Mouse (Mus musculus) gastrocnemius, postnatal 4 days (tissue): ENCODE data around the gene Trp73. TPM values are rescaled to one million over a fixed set of nuclear protein-coding genes. Genes with fewer than 3 reads are reported as not detected.

Experiments
- DNase-seq, 2 experiments: peaks; one replicate each; pipeline ENCODE4 v3.0.0; 2021 to 2022; ENCODE audit warnings: low spot score in 2 of 2, mixed read lengths in 2 of 2
- total RNA-seq, 2 experiments: library from RNA; stranded (reverse); gene quantifications; 2 replicates each; pipeline ENCODE4 v1.2.3; 2021

The Trp73 gene
- total RNA-seq, 2 experiments from 2014 or later: 0.23 TPM; not detected in 1

DNA sequence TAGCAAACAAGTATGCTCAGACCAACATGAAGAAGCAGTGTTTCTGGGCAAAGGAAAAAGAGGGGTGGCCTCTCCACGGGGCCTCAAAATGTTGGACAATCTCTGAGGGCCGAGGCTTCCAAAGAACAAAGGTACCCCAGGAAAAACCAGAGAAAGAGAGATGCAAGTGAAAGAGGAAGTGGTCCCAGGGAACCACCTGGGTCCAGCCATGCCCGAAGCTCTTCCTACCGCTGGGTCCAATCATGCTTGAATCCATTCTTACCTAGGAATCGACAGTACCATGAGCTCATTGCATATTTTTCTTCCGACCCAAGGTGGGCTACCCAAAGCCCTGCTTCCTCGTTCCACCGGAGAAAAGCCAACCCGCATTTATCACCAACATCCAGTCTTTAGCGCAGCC, 36.1 kb downstream of the Trp73 start:
- DNase-seq: no peak

DNA sequence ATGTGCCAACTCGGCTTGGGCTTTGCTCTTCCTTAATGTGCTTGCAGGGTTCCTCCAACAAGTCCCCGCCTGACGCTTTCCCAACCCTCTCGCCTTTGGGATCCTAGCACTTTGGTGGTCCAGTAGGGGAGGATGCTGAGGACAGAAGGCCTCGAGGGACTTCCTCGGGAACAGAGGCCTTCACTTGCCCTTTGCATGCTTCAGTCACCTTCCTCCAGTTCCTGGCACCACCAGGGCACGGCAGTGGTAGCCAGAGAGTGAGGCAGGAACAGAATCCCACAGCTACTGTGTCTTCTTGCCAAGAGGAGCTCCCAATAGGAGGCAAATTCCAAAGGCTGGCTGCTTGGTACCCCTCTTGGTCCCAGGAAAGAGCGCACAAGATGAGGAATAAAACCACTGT, 36.6 kb downstream of the Trp73 start:
- no peak for DNase-seq

DNA sequence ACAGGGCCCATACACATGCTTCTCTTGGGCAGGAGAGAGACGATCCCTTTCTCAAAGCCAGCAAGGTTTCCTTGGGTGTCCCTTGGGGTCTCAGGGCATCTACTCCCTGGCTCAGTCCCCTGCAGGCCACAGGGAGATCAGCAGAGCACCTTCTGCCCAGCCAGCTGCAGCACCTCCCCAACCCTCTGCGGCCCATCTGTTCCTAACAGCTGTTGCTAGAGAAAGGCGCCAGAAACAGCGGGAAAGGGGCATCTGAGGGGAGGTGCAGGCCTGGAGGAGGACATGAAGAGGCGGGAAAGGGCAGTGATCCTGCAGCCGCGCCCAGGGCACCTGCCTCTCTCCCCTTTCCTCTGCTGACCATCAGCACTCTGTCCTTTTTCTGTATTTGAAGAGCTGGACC, 40.6 kb downstream of the Trp73 start:
- no peak for DNase-seq

DNA sequence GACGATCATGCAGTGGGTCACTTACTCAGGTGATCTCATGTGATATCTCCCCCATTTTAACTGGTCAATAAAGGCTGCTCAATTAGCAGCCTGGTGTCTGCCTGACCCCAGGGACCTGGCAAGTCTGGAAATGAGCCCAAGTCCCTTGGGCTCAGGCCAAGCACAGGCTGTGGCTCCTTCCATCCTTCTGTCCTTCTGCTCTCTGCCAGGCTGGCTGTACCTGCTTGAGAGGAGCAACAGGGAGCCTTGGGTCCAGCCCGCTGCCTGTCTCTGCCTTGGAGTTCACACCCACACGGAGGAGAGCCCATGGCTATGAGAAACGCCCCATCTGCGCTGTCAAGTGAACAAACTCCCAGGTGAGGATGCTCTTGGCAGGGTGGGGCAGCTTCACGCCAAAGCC, 43.9 kb downstream of the Trp73 start:
- DNase-seq: no peak

DNA sequence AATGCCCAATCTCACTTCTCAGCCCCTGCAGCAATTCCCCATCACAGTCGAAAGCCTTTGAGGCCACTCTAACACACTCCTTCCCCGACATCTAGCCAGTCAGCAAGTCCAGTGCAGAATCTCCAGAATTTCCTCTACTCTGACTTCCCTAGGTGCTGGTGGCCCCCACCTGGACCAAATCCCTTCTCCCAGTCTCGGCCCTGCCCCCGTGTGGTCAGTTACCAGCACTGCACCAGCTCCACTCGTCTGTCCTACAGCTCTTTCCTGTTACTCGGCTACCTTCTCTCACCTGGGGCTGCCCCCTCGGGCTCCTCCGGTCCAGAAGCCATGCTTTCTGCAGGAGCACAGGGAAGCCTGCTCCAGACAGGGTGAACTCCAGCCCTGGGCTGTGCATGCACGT, 46.8 kb downstream of the Trp73 start:
- no peak for DNase-seq

DNA sequence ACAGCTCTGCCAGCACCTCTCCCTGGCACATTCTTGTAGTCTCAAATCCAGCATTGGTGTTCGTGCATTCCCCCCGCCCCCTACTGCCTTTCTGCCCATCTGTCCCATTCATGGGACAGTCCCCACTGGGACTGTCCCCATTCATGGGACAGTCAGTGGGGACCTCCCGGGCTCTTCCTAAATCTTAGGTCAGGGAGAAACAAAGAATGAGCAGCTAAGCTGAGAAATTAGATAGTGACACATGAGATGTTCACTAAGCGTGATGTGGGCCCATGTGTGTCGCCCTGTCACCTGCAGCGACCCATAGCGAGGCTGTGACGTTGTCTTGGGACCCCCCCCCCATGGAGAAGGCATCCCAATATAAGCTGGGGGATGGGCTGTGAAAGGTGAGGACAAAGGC, 48.7 kb downstream of the Trp73 start:
- no peak for DNase-seq

DNA sequence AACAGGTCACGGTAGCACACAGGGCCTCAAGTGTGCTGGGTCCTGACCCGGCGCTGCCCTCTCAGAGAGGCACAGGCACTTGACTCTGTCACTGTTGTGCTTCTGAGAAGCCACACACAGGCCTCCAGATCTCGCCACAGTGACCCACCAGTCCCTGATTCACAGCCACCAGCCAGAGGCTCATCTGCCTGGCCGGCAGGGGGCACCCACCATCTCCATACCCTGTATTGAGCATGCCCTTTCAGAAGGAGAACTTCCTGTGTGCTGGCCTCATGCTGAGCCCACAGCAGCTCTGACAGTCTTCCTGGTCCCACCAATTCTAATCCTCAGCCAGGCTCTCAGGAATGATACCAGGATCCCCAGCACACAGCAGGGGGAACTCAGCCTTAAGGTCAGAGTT, 50.8 kb downstream of the Trp73 start:
- DNase-seq: no peak

DNA sequence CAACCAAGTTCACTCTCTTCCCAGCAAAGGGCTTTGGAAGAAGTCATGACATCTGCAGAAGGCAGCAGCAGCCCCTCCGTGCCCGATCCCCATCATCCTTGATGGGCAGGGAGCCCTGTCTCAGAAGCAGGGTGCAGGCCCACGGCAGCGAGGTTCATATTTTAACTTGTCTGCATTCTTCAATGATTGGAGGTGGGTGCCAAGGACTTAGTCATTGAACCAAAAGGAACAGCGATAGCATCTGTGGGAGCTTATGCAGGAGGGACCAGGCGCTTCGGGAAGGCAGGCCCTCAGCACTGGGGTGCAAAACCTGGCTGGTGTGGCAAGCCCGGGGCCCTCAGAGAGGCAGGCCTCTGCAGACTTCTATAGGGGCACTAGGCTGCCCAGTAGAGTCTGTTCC, 53.6 kb downstream of the Trp73 start:
- DNase-seq: no peak

DNA sequence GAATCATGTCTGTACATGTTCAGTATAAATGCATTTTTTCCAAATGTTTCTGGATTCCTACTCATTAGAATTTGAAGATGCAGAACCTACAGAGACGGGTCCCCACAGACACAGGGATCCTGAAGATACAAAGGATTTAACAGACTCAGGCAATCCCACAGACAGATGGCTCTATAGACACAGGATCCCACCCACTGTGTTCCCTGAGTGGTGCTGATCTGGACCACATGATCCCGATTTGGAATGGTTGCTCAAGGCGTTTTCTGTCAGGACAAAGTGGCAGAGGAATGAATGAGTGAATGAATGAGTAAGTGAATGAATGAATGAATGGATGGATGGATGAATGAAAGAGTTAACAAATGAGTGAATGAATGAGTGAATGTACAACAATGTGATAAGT, 54.2 kb downstream of the Trp73 start:
- DNase-seq: no peak

DNA sequence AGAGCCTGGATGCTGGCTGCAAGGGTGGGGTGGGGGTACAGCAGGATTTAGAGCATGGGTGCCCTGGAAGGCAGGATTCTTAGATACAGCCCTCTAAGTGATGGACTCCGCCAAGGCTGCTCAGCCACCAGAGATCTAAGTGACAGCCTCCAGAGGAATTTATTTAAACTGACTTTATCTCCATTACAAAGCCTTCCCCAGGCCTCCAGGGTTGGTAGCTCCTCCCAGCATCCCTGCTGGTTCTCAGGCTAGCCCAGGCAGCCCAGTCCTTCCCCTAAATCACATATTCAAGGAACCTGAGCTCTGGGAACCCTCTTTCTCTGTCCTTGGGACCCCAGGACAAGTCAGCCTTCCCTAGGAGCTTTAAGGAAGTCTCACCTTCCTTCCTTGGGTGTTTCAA, 58.0 kb downstream of the Trp73 start:
- no peak for DNase-seq

DNA sequence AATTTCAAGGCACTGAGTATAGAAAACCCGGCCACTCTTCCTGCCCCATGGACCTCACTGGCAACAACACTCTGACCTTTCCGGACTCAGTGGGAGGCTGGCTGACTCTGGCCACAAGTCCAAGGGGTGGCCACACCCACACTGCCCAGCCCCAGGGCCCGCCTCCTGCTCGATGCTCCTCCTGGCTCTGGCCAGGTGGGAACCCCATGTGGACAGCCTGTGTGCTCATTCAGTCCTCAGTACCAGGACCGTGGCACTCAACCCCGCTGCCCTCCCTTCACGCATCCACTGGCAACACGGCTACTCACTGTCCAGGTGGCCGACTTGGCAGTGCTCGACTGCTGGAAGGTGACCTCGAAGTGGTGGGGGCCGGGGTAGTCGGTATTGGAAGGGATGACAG, 59.0 kb downstream of the Trp73 start:
- no peak for DNase-seq

DNA sequence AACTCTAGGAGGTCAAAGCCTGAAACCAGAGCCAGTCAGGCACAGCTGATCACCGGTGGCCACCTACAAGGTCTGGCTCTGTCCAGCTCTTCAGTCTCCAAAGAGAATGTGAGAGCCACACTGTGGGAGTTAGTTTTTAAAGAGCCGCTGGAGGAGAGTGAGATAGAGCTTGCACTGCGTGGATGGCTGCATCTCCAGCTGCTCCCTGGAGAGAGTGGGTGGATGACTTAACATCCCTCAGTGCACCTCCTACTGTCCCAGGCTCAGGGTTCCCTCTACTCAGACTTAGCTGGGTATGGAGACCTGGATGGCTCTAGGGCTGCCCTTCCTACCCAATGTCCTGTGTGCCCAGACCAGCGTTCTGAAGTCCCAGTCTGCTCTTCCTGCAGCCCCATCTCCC, 59.8 kb downstream of the Trp73 start:
- no peak for DNase-seq

DNA sequence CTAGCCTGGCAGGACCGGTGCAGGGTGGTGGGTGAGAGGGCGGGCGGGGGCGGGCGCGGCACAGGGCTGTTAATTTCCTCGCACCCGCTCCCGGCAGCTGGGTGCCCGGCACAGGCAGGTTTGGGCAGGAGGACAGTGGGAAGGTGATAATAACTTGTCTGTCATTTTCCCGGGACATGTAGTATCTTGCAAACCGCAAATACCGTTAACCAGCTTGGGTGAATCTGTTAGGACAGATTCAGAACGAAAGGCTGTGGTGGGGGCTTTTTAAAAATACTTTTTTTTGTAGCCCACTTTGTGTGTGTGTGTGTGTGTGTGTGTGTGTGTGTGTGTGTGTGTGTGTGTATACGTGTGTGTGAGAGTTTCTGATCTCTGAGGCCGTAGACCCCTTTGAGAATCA, 68.1 kb downstream of the Trp73 start:
- DNase-seq: no peak

DNA sequence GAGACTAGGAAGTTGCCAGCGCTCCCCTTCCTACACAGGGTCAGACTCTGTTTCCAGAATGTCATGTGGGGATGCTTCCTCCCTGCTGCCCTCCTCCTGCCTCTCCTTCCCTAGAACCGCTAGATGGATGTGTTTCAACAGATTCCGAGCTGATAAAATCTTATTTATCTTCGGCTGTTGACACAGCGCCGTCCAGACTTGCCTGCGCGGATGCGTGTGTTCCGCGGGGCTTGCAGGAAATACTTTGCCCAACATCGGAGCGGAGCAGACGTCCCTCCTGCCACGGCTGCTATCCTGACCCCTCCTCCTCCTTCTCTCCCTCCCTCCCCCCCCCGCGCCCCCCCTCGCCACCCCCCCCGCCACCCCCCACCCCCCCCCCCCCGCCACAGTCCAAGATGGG, 68.5 kb downstream of the Trp73 start:
- no peak for DNase-seq

DNA sequence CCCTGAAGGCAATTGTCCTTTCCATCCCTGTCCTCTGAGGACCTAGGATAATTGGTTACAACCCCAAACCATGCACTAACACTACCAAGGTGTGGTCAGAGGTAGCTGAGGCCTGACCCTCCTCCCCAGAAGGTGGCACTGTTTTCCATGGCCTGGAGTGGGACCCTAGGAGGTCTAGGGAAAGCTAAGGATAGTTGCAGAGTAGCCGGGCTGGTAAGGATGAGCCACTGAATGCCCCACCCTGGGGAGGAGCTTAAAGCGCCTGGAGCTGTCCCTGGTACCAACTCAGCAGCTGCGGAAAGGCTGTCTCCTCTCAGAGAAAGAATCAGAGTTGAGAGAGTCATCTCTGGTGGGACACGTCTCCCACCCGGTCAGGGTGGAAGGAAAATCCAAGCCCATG, 69.1 kb downstream of the Trp73 start:
- DNase-seq: peak in 1 of 2 experiments; percentile 37

DNA sequence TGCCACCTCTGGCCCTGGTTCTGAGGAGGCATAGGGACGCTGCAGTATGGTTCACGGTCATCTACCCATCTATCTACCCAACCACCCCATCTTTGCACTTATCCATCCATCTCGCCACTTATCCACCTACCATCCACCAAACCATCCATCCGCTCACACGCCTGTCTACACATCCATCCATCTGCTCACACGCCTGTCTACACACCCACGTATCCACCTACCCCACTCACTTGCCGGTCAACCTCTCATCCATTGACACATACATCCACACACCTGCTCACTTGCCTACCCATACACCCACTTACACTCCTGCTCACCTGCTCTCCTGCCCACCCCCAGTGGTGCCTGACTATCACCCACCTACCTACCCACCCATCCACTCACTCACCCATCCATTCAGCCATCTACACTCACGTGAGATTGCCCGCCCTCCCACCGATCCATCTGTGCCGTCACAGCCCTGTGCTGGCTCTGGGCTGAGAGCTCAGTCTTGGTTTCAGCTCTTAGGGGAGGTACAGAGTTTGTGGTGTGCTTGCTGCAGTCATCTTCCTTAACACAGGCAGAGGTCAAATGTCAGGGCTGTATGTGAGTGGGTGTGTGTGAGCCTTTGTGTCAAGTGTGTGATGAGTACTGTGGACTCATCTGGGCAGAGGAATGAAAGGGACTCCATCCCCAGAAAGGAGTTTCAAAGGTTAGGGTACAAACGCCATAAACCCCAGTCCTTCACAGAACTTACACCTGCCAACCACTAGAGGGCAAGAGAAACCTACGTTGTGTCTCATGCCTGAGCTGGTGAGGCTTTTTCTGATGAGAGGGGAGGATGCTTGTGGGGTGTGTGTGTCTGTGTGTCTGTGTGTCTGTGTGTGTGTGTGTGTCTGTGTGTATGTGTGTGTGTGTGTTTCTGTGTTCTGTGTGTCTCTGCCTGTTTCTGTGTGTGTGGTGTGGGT, 74.9 kb downstream of the Trp73 start:
- no peak for DNase-seq

DNA sequence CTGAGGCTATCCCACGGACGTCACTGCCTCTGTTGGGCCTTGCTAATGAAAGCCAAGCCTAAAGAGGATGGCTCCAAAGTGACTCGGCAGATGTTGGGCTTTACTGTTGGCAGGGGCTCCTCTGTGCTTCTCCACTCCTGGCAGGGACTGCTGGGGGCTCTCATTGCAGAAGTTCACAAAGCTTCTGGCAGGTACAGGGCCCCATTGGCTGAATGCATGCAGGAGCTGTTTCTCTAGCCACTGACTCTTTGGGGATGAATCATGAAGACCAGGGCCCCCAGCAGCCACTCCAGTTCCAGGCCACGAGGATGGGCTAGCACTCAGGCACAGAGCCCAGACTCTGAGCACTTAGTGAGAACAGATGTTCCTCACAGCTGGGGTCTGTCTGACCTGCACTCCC, 82.3 kb downstream of the Trp73 start:
- peak in 1 of 2 experiments; percentile 57 for DNase-seq

DNA sequence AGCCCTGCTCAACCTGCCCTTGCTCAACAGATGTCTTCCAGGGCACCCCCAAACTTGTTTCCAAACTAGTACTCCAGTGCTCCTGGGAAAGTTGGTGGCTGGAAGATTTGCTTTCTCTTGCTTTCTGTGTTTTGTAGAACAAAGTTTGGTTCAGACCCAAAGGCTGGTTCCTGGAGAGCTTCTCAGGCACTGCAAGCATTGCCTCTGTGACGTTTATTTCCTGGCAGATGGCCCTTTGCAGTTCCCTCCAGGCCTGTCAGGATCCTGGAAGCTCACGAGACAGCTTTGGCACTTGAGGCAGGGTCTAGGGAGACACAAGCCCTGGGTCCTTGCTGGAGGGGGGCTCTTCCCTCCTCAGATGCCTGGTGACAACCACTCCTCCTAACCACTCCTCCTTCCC, 83.3 kb downstream of the Trp73 start:
- DNase-seq: no peak

DNA sequence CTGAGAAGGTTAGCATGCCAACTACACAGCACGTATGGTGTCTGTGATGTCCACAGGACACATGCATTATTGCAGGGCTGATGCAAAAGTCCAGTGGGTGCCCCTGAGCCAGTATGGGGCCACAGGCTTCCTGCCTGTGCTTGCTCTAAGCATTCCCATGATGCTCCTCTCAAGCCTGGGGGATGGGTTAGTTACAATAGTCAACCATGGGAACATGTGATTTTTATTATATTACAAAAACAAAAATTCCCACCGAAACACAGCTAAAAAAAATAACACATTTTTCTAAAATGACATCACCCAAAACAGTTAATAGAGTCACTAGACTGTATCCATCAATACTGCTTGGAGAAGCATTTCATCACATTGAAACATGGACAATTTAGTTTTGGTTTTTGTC, 84.0 kb downstream of the Trp73 start:
- no peak for DNase-seq

DNA sequence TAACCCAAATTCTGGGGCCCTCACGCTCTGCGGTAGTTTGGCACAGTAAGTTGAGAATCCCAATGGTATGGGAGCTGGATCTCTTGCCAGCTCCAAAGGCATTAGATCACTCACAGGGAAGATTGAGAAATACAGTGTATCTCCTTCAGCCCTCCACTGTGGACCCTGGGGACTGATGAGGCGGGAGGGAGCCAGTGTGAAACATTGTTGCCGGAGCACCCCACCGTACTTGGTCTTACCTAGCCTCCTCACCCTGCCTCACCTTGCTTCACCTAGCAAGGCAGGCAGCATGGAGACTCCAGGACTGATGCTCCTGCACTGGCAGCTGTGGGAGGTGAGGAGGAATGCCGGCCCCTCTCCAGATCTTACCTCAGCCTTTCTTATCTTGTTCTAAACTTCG, 84.5 kb downstream of the Trp73 start:
- DNase-seq: no peak

DNA sequence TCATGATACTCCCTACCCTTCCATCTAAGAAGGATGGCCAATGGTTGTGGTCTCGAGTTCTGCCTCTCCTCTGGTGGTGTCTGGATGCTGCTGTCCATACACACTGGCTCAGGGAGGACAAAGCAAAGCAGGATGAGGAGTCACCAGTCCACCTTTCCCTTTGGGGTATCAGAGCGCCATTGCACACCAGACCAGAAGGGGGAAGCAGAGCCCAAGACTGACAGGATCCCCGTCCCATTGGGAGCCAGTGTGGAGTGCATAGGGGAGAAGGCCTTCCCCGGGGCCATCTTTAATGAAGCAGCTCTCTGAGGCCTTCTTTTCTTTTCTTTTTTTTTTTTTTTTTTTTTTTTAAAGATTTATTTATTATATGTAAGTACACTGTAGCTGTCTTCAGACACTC, 86.9 kb downstream of the Trp73 start:
- no peak for DNase-seq

DNA sequence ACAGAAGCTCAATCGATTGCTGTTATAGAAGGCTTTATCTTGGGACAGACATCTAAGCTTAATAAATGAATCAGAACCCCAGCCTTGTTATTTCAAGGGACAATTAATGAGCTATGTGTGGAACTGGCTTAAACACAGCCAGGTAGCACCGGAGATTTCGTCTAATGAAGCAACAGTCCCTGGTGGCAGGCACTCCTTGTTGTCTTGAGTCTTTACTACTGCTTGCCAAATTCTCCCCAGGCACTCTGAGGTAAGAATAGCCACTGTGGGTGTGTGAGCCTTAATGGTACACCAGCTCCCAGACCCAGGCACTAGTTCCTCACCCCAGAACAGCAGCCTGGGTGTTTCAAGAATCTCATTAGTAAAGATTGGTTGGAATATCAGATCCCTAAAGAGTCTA, 88.6 kb downstream of the Trp73 start:
- no peak for DNase-seq

DNA sequence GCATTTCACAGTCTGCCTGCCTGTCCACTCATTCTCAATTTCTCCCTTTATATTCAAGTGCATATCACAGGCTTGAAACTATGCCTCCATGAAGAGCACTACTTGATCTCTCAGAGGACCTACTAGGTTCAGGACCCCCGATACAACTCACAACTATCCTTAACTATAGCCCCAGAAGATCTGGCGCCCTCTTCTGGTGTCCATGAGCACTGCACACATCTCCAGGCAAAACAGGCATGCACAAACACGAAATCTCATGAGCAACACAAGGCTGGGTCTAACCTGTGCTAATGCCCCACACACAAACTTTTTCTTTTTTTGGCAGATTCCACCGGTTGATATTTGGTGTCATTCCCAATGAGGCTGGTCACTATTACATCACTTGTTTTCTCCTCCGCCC, 94.2 kb downstream of the Trp73 start:
- no peak for DNase-seq
